Mouse (Mus musculus): ENCODE results near the gene Cdk9.

- TF ChIP-seq CTCF (IDR thresholded peaks at IDR 0.05; ENCODE audit: extremely low read depth, insufficient read length, insufficient replicate concordance, low read depth, low read length), result no peak
- no peak for TF ChIP-seq POLR2A (IDR thresholded peaks at IDR 0.05; ENCODE audit: low read depth, low read length)
These were observed 46.1 kb upstream of the Cdk9 start for GRCm38 (mm10) chr2:32759001-32759400.

Data from small intestine, adult 2 months (tissue).